Mouse (Mus musculus): ENCODE data around the gene Smarcd3.

DNA sequence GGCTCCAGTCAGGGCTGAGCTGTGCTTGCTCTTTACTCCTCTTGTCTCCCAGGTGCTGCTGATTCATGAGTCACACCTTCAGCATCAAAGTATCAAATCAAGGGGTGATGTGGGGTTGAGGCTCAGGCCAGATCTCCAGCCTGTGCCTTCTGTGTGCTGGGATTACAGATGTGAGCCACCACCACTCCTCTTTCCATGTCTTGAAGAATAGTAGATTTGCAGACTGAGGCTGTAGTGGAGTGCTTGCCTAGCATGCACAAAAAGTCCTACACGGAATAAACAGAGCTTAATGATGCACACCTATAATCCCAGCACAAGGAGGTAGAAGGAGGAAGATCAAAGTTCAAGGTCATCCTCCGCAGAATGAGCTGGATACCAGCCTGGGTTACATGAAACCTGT lies 67.5 kb downstream of the Smarcd3 start, which contains the start of gene 4931409K22Rik:
- no peak for TF ChIP-seq POLR2A (IDR thresholded peaks at IDR 0.05; ENCODE audit: low read depth, low read length)
- TF ChIP-seq CTCF (IDR thresholded peaks at IDR 0.05; ENCODE audit: extremely low read depth, insufficient read depth, insufficient read length, insufficient replicate concordance), result no peak

Measured in spleen, adult 2 months (tissue).